Mouse (Mus musculus): ENCODE measurements around the gene Cnpy3. TPM values are rescaled to one million over a fixed set of nuclear protein-coding genes. Genes with fewer than 3 reads are reported as not detected.

The Cnpy3 gene
- polyA plus RNA-seq, 1 experiment from 2014 or later, result 60.8 TPM

GRCm38 (mm10) chr17:46714756-46715481 is 37.1 kb downstream of the Cnpy3 start:
- no peak for DNase-seq (ENCODE audit: low spot score)
- H3K4me2 ChIP-seq, result no peak overlapping the region
- no peaks in the 10 kb centered on the region for H3K27me3 ChIP-seq (replicated peaks; ENCODE audit: control insufficient read depth, insufficient read depth, low read length)
- H3K4me1 ChIP-seq (replicated peaks; ENCODE audit: control insufficient read depth, insufficient read depth, low read length), result peaks cover 13% of the 10 kb centered on the region
- H3K4me3 ChIP-seq (ENCODE audit: low read depth, low read length), result no peak overlapping the region
- 91% methylated on average over 11 of the region's 11 CpGs for WGBS
- ATAC-seq (replicated peaks; ENCODE audit: low FRiP score), result no peak
- no peak overlapping the region for H3K27ac ChIP-seq (ENCODE audit: low read depth, low read length)
- H3K9ac ChIP-seq (ENCODE audit: low read depth, low read length), result no peak overlapping the region
- no peaks in the 10 kb centered on the region for H3K9me3 ChIP-seq (ENCODE audit: control insufficient read depth, low read length)
- peaks cover 9% of the 10 kb centered on the region for H3K36me3 ChIP-seq (ENCODE audit: control insufficient read depth, insufficient read depth, low read length)

- 92% methylated on average over 9 of the region's 9 CpGs for WGBS
- Histone ChIP-seq H3K4me3 (ENCODE audit: low read depth, low read length) (no peak overlapping the region), H3K36me3 (ENCODE audit: control insufficient read depth, insufficient read depth, low read length) (peaks cover 9% of the 10 kb centered on the region), H3K4me2 (no peak overlapping the region), H3K4me1 (replicated peaks; ENCODE audit: control insufficient read depth, insufficient read depth, low read length) (peaks cover 13% of the 10 kb centered on the region), H3K9me3 (ENCODE audit: control insufficient read depth, low read length) (no peaks in the 10 kb centered on the region), H3K27me3 (replicated peaks; ENCODE audit: control insufficient read depth, insufficient read depth, low read length) (no peaks in the 10 kb centered on the region), H3K9ac (ENCODE audit: low read depth, low read length) (no peak overlapping the region), H3K27ac (ENCODE audit: low read depth, low read length) (no peak overlapping the region)
- DNase-seq (ENCODE audit: low spot score) (no peak), ATAC-seq (replicated peaks; ENCODE audit: low FRiP score) (no peak)
Measured at GRCm38 (mm10) chr17:46713849-46714248, 38.2 kb downstream of the Cnpy3 start.

GRCm38 (mm10) chr17:46712442-46712841 is 39.6 kb downstream of the Cnpy3 start:
- 38% methylated on average over 7 of the region's 7 CpGs for WGBS

GRCm38 (mm10) chr17:46711612-46712271 is 40.3 kb downstream of the Cnpy3 start:
- peak overlapping the region; percentile 82 for H3K9ac ChIP-seq (ENCODE audit: low read depth, low read length)
- peak overlapping the region; percentile 98 for H3K4me2 ChIP-seq
- peak overlapping the region; percentile 99 for H3K4me3 ChIP-seq (ENCODE audit: low read depth, low read length)
- H3K9me3 ChIP-seq (ENCODE audit: control insufficient read depth, low read length), result no peaks in the 10 kb centered on the region
- 0% methylated on average over 75 of the region's 76 CpGs for WGBS
- H3K27ac ChIP-seq (ENCODE audit: low read depth, low read length), result peak overlapping the region; percentile 78
- peaks cover 8% of the 10 kb centered on the region for H3K36me3 ChIP-seq (ENCODE audit: control insufficient read depth, insufficient read depth, low read length)
- H3K27me3 ChIP-seq (replicated peaks; ENCODE audit: control insufficient read depth, insufficient read depth, low read length), result no peaks in the 10 kb centered on the region
- DNase-seq (ENCODE audit: low spot score) (no peak), ATAC-seq (replicated peaks; ENCODE audit: low FRiP score) (peak; percentile 63)
- H3K4me1 ChIP-seq (replicated peaks; ENCODE audit: control insufficient read depth, insufficient read depth, low read length), result peaks cover 13% of the 10 kb centered on the region

More at GRCm38 (mm10) chr17:46712442-46712841, 39.6 kb downstream of the Cnpy3 start:
- no peak for DNase-seq (ENCODE audit: low spot score)
- Histone ChIP-seq H3K9me3 (ENCODE audit: control insufficient read depth, low read length) (no peaks in the 10 kb centered on the region), H3K27ac (ENCODE audit: low read depth, low read length) (no peak overlapping the region), H3K9ac (ENCODE audit: low read depth, low read length) (peak overlapping the region; percentile 82), H3K36me3 (ENCODE audit: control insufficient read depth, insufficient read depth, low read length) (peaks cover 9% of the 10 kb centered on the region), H3K4me3 (ENCODE audit: low read depth, low read length) (peak overlapping the region; percentile 99), H3K27me3 (replicated peaks; ENCODE audit: control insufficient read depth, insufficient read depth, low read length) (no peaks in the 10 kb centered on the region), H3K4me1 (replicated peaks; ENCODE audit: control insufficient read depth, insufficient read depth, low read length) (peaks cover 13% of the 10 kb centered on the region), H3K4me2 (peak overlapping the region; percentile 98)
- ATAC-seq (replicated peaks; ENCODE audit: low FRiP score), result no peak

GRCm38 (mm10) chr17:46710959-46711597 is 40.9 kb downstream of the Cnpy3 start, which contains the start of gene Pex6:
TSS of gene Pex6 (plus strand) at chr17:46711463.
- ATAC-seq (replicated peaks; ENCODE audit: low FRiP score), result peak; percentile 86
- Histone ChIP-seq H3K4me3 (ENCODE audit: low read depth, low read length) (peak within 1 kb of the TSS; percentile 99), H3K9ac (ENCODE audit: low read depth, low read length) (peak within 1 kb of the TSS; percentile 82), H3K9me3 (ENCODE audit: control insufficient read depth, low read length) (no peaks in the 10 kb centered on the region), H3K27me3 (replicated peaks; ENCODE audit: control insufficient read depth, insufficient read depth, low read length) (no peaks in the 10 kb centered on the region), H3K36me3 (ENCODE audit: control insufficient read depth, insufficient read depth, low read length) (peaks cover 2% of the 10 kb centered on the region; the same call in 1 of the 2 replicates), H3K27ac (ENCODE audit: low read depth, low read length) (peak within 1 kb of the TSS; percentile 78), H3K4me2 (peak within 1 kb of the TSS; percentile 98), H3K4me1 (replicated peaks; ENCODE audit: control insufficient read depth, insufficient read depth, low read length) (peaks cover 14% of the 10 kb centered on the region)
- peak; percentile 93 for DNase-seq (ENCODE audit: low spot score)
- WGBS, result 7% methylated on average over 36 of the region's 36 CpGs

GRCm38 (mm10) chr17:46706375-46707089 is 45.5 kb downstream of the Cnpy3 start:
- Histone ChIP-seq H3K36me3 (ENCODE audit: control insufficient read depth, insufficient read depth, low read length) (no peaks in the 10 kb centered on the region), H3K9ac (ENCODE audit: low read depth, low read length) (no peak overlapping the region), H3K4me2 (no peak overlapping the region), H3K4me1 (replicated peaks; ENCODE audit: control insufficient read depth, insufficient read depth, low read length) (peaks cover 23% of the 10 kb centered on the region), H3K27me3 (replicated peaks; ENCODE audit: control insufficient read depth, insufficient read depth, low read length) (no peaks in the 10 kb centered on the region), H3K9me3 (ENCODE audit: control insufficient read depth, low read length) (no peaks in the 10 kb centered on the region), H3K4me3 (ENCODE audit: low read depth, low read length) (no peak overlapping the region), H3K27ac (ENCODE audit: low read depth, low read length) (no peak overlapping the region)
- ATAC-seq (replicated peaks; ENCODE audit: low FRiP score) (no peak), DNase-seq (ENCODE audit: low spot score) (no peak)
- 90% methylated on average over 14 of the region's 14 CpGs for whole genome bisulfite sequencing

- Histone ChIP-seq H3K4me1 (replicated peaks; ENCODE audit: control insufficient read depth, insufficient read depth, low read length) (peaks cover 23% of the 10 kb centered on the region), H3K36me3 (ENCODE audit: control insufficient read depth, insufficient read depth, low read length) (no peaks in the 10 kb centered on the region), H3K4me2 (peak within 1 kb of the TSS; percentile 90), H3K27ac (ENCODE audit: low read depth, low read length) (peak within 1 kb of the TSS; percentile 78), H3K9me3 (ENCODE audit: control insufficient read depth, low read length) (no peaks in the 10 kb centered on the region), H3K27me3 (replicated peaks; ENCODE audit: control insufficient read depth, insufficient read depth, low read length) (no peaks in the 10 kb centered on the region), H3K4me3 (ENCODE audit: low read depth, low read length) (peak within 1 kb of the TSS; percentile 76), H3K9ac (ENCODE audit: low read depth, low read length) (peak within 1 kb of the TSS; percentile 74)
- peak; percentile 89 for DNase-seq (ENCODE audit: low spot score)
- WGBS, result 1% methylated on average over 48 of the region's 48 CpGs
- ATAC-seq (replicated peaks; ENCODE audit: low FRiP score), result peak; percentile 94
Measured at GRCm38 (mm10) chr17:46704887-46705835, 46.9 kb downstream of the Cnpy3 start, which contains the start of gene Ppp2r5d. TSS of gene Ppp2r5d (minus strand) at chr17:46705111.
